ENCODE assay signal across 12 mouse cellular contexts in genomic region chr1:71022766-71023165, GRCm38 (mm10).
"Had no signal": no experiment of that assay in that cellular context is flagged by ENCODE, and none has a peak within 500 bp of the region (broad histone marks: within the 10 kb centered on the region; RNA-seq: fewer than 3 reads in every experiment).

No protein-coding gene starts in this region.

- DNase-seq: retina, postnatal 1 day; right cerebral cortex, adult 18-20 months; right cerebral cortex, postnatal 14 days; right cerebral cortex, postnatal 25 days; right cerebral cortex, postnatal 4 days; spleen, adult 18-20 months; thymus, adult 18-20 months; thymus, adult 2 months; thymus, postnatal 14 days; thymus, postnatal 25 days; thymus, postnatal 36 days; thymus, postnatal 4 days had no signal
